Mouse (Mus musculus) lung, postnatal 10 days (tissue): ENCODE results near the gene Ip6k1.
"Not testable (repeated sequence)": the region's sequence is repeated elsewhere in the genome, so short reads cannot be mapped to it uniquely, and the experiment has no call there.

Experiments used
- DNase-seq: peaks from one replicate; pipeline ENCODE4 v3.0.0; 2021

Gene Ip6k1

GRCm38 (mm10) chr9:107983421-107983890 is 18.8 kb upstream of the Ip6k1 start:
- DNase-seq, result peak; percentile 96

GRCm38 (mm10) chr9:107984052-107984753 is 18.1 kb upstream of the Ip6k1 start:
- DNase-seq, result peak; percentile 17

- no peak for DNase-seq
Observed at GRCm38 (mm10) chr9:107984754-107985055, 17.6 kb upstream of the Ip6k1 start.

GRCm38 (mm10) chr9:107985131-107986119 is 16.9 kb upstream of the Ip6k1 start, which contains the start of gene Inka1:
TSS of gene Inka1 (minus strand) at chr9:107985879.
- peak; percentile 93 for DNase-seq

- peak; percentile 93 for DNase-seq
Observed at GRCm38 (mm10) chr9:107986376-107986775, 15.9 kb upstream of the Ip6k1 start.

- DNase-seq, result no peak
Observed at GRCm38 (mm10) chr9:107987950-107988349, 14.4 kb upstream of the Ip6k1 start.

GRCm38 (mm10) chr9:107992197-107992596 is 10.1 kb upstream of the Ip6k1 start, which contains the start of gene Cdhr4:
TSS of gene Cdhr4 (plus strand) at chr9:107992497.
- no peak for DNase-seq

- DNase-seq, result no peak
Observed at GRCm38 (mm10) chr9:107993013-107993412, 9.3 kb upstream of the Ip6k1 start.

GRCm38 (mm10) chr9:107994464-107994863 is 7.8 kb upstream of the Ip6k1 start:
- no peak for DNase-seq

- no peak for DNase-seq
Observed at GRCm38 (mm10) chr9:107995513-107995912, 6.8 kb upstream of the Ip6k1 start.

GRCm38 (mm10) chr9:107996049-107996448 is 6.3 kb upstream of the Ip6k1 start, which contains the start of gene Gm20662:
TSS of gene Gm20662 (plus strand) at chr9:107996349.
- no peak for DNase-seq

GRCm38 (mm10) chr9:108002778-108003530 is 653 bp downstream of the Ip6k1 start:
- DNase-seq, result peak; percentile 57

- peak; percentile 18 for DNase-seq
Observed at GRCm38 (mm10) chr9:108003531-108003890, 1.2 kb downstream of the Ip6k1 start.

- DNase-seq, result no peak
Observed at GRCm38 (mm10) chr9:108008041-108008440, 5.7 kb downstream of the Ip6k1 start.

- DNase-seq, result no peak
Observed at GRCm38 (mm10) chr9:108010385-108010784, 8.1 kb downstream of the Ip6k1 start.

- not testable (repeated sequence) for DNase-seq
Observed at GRCm38 (mm10) chr9:108013577-108013976, 11.3 kb downstream of the Ip6k1 start.

- DNase-seq, result no peak
Observed at GRCm38 (mm10) chr9:108017127-108017526, 14.8 kb downstream of the Ip6k1 start.

GRCm38 (mm10) chr9:108020741-108021140 is 18.4 kb downstream of the Ip6k1 start:
- DNase-seq, result no peak

GRCm38 (mm10) chr9:108023216-108023615 is 20.9 kb downstream of the Ip6k1 start:
- DNase-seq, result no peak

GRCm38 (mm10) chr9:108026584-108026983 is 24.3 kb downstream of the Ip6k1 start:
- DNase-seq, result no peak

GRCm38 (mm10) chr9:108027867-108028266 is 25.6 kb downstream of the Ip6k1 start:
- DNase-seq, result no peak

- no peak for DNase-seq
Observed at GRCm38 (mm10) chr9:108032126-108032525, 29.8 kb downstream of the Ip6k1 start.
